Mouse (Mus musculus): ENCODE results near the gene Adcy6.

GRCm38 (mm10) chr15:98628589-98629254 is 18.8 kb upstream of the Adcy6 start:
- peak; percentile 13; the same call in 1 of the 2 replicates for TF ChIP-seq POLR2A (IDR thresholded peaks at IDR 0.05; ENCODE audit: borderline replicate concordance, extremely low read depth, low read depth, low read length)
- no peak for TF ChIP-seq CTCF (IDR thresholded peaks at IDR 0.05; ENCODE audit: insufficient read depth, low read length)
